Mouse (Mus musculus): ENCODE results near the gene Tbc1d7.

DNA sequence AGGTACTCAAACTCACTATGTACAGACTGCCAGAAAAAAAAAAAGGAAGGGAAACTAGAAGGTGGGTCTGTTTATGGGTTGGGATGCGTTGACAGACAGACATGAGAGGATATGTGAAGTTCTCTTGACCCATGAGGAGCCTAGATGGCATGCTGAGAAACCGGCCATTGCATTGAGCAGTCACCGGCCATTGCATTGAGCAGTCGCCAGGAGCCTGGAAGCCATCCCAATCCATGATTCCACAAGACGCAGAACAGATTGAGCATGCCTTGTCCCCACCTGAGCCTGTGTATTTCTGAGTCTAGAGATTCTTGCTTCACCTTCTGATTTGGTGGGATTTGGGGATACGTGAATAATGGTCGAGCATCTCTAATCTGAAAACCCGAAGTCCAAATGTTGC, 22.6 kb upstream of the Tbc1d7 start:
- TF ChIP-seq CTCF (IDR thresholded peaks at IDR 0.05; ENCODE audit: extremely low read depth, insufficient read depth, insufficient read length, insufficient replicate concordance) (no peak), POLR2A (IDR thresholded peaks at IDR 0.05; ENCODE audit: low read depth, low read length) (no peak)

Data from spleen, adult 2 months (tissue).